Mouse (Mus musculus): ENCODE results near the gene Olfr1420.
A peak's percentile ranks its signal among the peaks of the same experiment; 100 is the strongest.
"Not testable (repeated sequence)": the region's sequence is repeated elsewhere in the genome, so short reads cannot be mapped to it uniquely, and the experiment has no call there.

Gene Olfr1420

DNA sequence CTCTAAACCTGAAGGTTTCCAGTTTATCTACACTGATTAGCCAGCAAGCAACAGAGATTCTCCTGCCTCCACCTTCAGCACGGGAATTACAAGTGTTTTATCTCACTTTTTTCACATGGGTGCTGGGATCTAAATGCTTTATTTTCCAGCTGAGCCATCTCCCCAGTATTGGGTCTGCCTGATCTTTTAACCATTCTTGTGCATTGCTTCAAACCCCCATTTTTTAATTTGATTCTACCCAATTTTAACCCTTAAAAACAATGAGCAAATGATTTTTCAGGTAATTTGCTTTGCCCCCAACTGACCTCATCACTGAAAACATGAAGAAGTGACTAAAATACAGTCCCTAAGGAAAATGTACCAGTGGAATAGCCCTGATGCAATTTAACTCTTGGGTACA is at the start of gene Olfr1420:
TSS of gene Olfr1420 (plus strand) at position 301 of the 400 bp plus-strand sequence.
- DNase-seq (ENCODE audit: low spot score in 2 of 2): no peak

DNA sequence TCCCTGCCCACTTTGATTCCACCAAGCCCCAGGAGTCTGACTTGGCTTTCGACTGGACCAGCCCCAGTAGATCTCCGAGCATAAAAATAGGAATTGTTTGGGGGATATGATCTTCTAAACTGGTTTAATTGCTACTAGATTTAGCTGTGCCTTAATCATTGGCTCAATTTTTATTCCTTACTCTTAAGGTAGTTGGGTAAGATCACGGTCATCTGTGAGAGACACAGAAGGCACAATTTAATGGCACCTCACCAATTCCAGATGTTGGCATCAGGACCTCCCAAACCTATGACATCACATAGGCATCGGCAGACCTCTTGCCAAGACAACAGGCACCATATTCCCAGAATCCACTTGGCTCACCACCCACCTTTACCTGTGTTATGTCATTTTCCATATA is 47.2 kb upstream of the Olfr1420 start, which contains the start of gene Olfr1417:
TSS of gene Olfr1417 (minus strand) at position 101 of the 400 bp plus-strand sequence.
- no peak for DNase-seq (ENCODE audit: low spot score in 2 of 2)

DNA sequence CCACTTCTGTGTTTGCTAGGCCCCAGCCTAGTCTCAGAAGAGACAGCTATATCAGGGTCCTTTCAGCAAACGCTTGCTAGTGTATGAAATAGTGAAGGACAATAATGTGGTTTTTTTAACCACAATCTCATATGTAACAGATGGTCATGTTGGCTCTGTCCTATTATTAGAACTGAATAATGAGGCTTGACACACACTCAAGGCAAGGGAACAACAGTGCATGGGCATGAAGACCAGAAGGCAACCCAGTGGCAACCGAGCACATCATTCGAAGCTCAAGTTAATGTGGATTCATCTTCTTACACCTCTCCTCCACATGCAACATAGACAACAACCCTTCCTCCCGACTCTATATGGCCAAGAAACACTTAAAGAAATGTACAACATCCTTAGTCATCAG is 40.0 kb upstream of the Olfr1420 start:
- no peak for DNase-seq (ENCODE audit: low spot score in 2 of 2)

DNA sequence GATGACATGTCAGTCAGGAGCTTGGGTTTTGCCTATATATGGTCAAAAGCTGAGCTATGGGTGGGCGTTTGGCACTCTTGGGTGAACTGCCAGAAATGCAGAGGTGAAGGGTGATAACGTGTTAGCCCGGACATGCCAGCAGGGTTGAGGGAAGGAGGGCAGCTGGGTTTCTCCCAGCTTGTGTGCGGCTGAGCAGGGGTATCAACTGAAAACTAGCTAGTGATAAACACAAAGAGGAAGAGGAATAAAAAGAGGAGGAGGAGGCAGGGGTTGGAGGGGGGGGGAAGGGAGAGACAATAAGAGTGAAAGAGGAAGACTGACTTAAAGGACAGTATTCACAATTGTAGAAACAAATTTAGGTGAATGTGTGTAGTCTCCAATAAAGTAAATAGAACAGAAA is 33.7 kb upstream of the Olfr1420 start:
- no peak for DNase-seq (ENCODE audit: low spot score in 2 of 2)

DNA sequence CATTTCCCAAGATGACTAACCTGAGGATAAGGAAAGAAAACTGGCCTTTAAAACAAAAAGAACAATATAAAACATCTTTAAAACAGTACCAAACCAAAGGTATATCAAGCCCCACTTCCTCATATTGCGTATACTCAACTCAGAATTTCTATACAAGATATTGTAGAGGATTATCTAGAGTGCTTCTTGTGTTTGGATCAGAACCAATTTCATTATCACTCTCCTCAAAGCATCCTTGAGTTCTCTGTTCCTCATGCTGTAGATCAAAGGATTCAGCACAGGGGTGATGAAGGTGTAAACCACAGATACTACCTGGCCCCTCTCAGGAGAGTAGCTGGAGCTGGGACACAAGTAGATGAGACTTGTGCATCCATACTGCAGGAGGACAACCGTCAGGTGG is 31.5 kb upstream of the Olfr1420 start:
- DNase-seq (ENCODE audit: low spot score in 2 of 2): no peak

DNA sequence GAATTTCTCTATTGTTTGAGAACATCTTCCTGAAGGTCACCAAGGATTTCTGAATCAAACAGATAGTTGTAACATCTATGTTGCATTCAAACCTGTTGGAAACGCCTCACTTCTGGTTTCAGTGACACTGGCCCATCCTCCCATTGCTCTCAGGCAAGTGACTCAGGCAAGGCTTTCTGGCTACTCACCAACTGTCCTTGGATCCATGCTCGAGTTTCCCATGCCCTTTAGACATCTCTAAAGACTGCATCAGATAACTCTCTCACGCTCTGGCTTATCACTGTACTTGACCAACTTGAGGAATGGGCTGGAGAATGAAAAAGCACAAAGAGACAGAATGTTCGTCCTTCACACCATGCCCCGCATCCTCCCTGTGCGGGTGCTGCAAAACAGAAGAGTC is 29.9 kb upstream of the Olfr1420 start:
- DNase-seq (ENCODE audit: low spot score in 2 of 2): no peak

DNA sequence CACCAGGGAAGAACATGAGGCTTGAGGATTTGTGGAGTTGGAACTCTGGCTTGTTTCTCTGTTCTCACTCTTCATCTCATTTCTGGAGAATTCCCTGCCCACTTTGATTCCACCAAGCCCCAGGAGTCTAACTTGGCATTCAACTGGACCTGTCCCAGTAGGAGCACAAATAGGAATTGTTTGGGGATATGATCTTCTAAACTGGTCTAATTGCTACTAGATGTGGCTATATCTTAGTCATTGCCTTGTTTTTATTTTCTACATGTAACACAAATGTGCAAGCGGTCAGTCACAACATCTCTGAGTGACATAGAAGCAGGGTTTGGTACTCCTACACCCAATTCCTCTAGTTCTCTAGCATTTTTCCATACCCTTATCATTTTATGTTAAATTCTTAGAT is 25.4 kb upstream of the Olfr1420 start, which contains the start of gene Olfr1418:
TSS of gene Olfr1418 (minus strand) at position 101 of the 400 bp plus-strand sequence.
- no peak for DNase-seq (ENCODE audit: low spot score in 2 of 2)

DNA sequence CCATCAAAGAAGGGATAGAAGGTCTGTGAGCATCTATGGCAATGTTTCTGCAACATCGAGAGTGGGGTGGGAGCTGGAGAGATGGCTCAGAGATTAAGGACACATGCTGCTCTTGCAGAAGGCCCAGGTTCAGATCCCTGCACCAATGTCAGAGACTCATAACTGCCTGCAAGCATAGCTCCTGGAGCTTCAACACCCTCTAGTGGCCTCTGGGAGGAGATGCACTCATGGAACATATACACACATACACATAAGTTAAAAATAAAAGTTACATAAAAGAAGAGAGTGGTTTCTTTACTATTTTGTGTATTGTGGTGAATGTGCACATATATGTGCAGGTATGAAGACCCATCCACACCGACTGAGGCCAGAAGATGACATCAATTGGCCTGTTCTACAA is 18.5 kb upstream of the Olfr1420 start:
- no peak for DNase-seq (ENCODE audit: low spot score in 2 of 2)

DNA sequence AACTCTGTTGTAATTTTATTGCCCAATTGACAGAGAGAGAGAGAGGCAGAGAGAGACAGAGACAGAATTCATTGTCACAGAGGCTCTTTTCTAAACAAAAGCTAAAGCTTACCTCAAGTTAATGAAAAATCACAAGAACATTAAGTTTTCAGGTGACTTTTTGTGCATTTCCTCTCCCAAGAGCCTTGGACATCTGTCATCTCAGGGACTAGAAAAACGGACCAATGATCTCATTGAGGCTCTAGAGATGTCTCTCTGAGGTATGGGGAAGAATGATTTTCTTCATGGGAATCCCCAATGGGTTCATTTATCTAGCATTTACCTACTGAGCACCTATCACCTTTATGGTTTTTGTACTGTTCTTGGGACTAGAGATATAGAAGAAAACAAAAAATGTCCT is 11.4 kb upstream of the Olfr1420 start, which contains the start of gene Olfr1419:
TSS of gene Olfr1419 (minus strand) at position 101 of the 400 bp plus-strand sequence.
- no peak for DNase-seq (ENCODE audit: low spot score in 2 of 2)

DNA sequence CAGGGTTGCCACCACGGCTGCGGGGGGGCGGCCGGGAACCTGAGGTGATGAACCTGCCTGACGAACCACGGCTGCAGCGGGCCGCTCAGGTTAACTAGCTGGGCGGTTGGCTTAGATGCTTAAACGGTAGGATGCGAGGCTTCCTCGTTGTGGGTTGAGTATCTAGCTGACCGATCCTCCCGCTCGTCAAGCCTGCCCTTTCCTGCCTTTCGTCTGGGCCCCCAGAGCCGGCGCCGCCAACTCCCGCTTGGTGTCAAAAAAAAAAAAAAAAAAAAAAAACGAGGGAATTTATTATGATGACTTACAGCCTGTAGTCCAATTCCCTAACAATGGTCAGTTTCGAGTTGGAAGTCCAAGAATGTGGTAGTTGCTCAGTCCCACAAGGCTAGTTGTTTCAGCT is 8.0 kb upstream of the Olfr1420 start:
- DNase-seq (ENCODE audit: low spot score in 2 of 2): not testable (repeated sequence)

DNA sequence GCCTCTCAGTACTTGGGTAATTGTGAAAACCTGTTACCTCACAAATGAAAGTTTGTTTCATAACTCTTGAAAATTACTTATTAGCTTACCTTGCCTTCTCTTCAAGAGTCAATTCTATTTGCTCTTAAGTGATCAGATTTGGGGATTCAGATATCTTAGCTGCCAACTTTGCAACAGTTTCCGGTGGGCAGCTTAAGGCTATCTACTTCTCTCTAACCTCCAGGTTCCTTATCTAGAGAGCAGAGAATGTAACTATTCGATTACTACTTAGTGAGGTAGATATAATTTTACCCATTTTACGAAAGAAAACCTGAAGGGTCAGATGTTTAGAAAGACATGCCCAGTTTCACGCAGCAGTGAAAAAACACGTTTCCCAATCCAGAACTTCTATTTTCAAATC is 24.7 kb downstream of the Olfr1420 start:
- DNase-seq (ENCODE audit: low spot score in 2 of 2): no peak

DNA sequence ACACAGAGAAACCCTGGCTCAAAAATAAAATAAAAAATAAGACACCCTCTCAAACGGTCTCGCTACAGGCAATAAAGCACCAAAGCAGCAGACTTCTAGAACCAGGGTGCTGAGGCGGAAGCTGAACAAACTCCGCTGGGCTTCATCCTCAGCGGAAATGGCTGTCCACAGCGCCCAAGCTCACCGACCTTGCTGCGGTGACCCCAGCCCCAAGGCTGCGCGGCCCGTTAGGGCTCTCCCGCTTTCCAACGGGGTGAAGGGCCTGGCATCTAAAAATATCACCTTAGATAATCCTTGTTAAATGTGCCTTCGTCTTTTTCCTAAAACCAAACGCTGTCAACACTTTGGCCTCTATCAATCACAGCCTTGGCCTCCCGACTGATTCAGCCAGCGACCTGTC is 25.2 kb downstream of the Olfr1420 start:
- DNase-seq (ENCODE audit: low spot score in 2 of 2): peak; percentile 30 to 39

DNA sequence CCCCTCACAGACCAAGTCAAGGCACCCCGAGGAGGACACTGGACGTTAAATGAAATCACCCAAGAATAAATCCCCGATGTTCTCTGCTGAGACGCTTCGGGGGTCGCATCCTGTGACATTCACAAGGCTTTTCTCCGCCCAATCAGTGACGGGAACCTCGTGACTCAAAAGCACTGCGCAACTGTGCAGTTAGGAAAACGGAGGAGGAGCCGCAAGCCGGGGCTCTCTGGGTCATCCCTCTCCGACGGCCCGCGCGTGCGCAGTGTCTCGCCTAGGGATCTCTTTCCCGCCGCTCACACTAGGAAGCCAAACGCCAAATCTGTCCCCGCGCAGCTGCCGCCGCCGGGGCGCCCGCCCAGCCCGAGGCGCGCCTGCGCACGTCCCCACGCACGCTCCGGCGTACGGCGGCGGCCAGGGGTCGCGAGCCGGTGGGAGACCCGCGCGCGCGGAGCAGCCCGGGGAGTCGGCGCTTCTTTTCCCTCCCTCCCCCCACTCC is 25.7 kb downstream of the Olfr1420 start, which contains the start of gene Patl1:
TSS of gene Patl1 (plus strand) at position 363 of the 496 bp plus-strand sequence.
- DNase-seq (ENCODE audit: low spot score in 2 of 2): peak; percentile 99 to 100

DNA sequence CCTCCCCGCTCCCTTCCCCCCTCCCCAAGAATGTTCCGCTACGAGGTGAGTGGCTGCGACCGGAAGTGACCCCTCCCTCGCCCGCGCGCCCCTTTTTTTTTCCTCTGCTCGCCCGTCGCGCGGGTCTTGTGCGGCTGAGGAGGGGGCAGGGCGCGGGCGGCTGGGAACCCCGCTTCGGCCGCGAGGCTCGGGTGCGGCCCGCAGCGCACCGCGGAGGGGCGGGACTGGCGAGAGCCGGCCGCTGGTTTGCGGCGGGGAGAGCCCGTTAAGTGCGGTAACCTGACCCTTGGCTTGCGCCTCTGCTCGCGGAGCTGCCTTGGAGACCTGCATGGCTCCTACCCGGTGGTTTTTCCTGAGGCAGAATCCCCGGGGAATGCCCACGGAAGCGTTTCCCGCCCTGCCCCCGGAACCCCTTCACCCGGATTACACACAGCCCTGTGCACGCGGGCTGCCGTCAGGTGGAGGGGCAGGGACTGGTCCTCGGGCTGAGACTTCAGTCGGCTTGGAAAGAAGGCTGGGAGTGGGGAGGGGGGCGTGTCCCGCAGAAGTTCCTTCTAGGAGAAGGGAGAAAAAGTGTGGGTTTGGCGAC is 26.3 kb downstream of the Olfr1420 start:
- peak; percentile 61 for DNase-seq (ENCODE audit: low spot score in 2 of 2)

DNA sequence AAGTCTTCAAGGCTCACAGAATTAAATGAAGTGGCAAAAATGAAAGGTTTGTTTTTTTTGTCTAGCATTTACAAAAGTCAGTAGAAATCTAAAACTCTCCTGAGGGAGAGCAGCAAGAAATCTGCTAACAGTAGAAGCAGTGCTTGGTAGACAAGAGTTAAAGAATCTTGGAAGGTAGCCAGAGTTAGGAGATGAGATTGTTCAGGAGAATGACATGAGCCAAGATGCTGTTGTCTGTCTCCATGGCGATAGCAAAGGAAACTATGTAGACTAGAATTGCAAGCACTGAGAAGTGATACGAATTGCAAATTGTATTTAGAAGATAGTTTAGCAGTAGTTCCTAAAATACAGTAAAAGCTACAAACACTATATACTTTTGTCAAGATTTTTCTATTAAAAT is 29.4 kb downstream of the Olfr1420 start:
- DNase-seq (ENCODE audit: low spot score in 2 of 2): peak; percentile 26 to 54

DNA sequence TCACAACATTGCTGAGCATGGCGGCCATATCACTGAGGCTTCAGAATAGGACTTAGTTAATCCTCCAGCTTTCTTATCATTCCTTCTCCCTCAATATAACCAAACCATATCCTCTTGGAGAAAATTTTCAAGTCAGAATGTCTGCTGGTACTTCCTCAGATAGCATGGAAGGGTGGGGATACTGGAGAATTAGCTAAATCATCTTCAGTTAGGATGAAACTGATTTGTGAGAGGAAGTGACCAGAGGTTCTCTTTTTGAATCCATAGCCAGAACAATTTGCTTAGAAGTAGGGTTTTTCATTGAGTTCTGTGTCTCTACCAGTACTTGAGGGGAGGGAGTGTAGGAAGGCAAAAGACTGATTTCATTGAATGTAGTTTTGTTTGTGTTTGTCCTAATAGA is 35.7 kb downstream of the Olfr1420 start:
- no peak for DNase-seq (ENCODE audit: low spot score in 2 of 2)

DNA sequence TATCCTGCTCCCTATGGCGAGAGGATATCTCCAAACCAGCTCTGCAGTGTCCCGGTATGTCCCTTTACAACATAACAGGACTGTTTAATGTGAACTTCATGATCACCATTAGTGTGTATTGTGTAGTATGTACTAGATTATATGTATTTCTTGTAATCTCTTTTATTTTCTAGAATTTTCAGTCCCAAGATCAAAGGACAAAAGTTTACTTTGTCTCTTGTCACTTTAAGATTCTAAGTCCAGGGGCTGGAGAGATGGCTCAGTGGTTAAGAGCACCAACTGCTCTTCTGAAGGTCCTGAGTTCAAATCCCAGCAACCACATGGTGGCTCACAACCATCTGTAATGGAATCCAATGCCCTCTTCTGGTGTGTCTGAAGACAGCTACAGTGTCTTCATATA is 36.1 kb downstream of the Olfr1420 start:
- not testable (repeated sequence) for DNase-seq (ENCODE audit: low spot score in 2 of 2)

DNA sequence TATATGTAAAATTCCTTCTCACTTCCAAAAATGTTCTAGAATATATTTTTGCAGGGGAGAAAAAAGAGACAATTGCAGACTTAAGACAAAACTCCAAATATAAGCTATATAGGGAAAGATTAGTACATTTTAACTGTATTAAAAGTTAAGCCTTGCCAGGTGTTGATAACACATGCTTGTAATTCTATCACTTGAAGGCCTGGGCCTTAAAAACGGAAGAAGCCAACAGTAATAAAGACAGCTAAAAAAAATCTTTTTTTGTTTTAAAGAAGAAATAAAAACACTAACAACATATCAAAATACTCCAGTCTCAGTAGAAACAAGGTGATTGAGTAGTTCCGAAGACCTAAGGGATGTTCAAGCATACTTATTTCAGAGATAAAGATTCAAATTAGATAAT is 40.0 kb downstream of the Olfr1420 start:
- no peak for DNase-seq (ENCODE audit: low spot score in 2 of 2)

DNA sequence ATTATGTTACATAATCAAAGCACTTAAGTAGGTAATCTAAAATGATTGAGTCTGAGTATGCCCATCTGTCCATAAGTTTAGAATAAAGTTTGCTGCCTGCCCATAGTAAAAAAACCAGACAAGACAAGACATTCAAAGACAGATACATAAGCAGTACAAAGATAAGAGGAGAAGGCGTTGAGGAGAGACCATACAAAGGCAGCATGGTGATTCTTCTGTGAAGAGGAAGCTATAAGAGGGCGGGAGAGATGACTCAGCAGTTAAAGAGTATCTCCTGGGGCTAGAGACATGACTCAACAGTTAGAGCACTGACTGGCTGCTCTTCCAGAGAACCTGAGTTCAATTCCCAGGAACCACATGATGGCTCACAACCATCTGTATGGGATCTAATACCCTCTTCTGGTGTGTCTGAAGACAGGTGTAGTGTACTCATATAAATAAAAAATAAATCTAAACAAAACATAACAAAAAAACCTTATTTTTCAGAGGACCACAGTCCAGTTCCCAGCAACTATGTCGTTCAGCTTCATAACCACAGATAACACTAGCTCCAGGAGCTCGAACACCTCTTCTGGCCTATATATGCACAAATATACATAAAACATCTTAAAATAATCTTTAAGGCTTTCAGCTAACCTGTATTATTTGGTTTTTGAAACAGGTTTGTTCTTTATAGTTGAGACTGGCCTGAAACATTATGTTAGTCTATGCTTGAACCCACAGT is 41.8 kb downstream of the Olfr1420 start:
- DNase-seq (ENCODE audit: low spot score in 2 of 2): no peak

DNA sequence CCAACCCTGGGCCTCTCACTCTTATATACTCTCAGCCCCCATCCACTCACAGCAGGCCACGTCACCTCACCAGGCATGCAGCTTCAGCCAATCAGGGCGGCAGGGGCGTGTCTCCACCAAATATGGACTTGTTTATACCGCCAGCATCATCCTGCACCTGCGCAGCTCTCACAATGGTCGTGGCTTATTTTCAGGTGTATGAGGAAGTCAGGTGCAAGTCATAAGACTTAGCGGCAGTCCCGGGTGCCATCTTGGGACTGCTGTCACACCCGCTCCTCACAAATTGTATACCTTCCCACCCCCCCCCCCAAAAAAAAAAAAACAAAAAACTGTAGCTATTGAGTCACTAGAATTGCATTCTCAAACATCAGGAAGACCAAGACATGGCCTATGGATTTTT is 60.1 kb downstream of the Olfr1420 start:
- not testable (repeated sequence) for DNase-seq (ENCODE audit: low spot score in 2 of 2)

All from right cerebral cortex, postnatal 10 days (tissue).